Mouse (Mus musculus): Measurements from ENCODE around the gene Pcmt1.

Pcmt1 gene

GRCm38 (mm10) chr10:7589592-7590233 lies 91.2 kb downstream of the Pcmt1 start, which contains the start of gene Lrp11:
Gene Lrp11 (plus strand): TSS chr10:7589800.
- peak; percentile 92 for DNase-seq (ENCODE audit: low spot score)

DNA sequence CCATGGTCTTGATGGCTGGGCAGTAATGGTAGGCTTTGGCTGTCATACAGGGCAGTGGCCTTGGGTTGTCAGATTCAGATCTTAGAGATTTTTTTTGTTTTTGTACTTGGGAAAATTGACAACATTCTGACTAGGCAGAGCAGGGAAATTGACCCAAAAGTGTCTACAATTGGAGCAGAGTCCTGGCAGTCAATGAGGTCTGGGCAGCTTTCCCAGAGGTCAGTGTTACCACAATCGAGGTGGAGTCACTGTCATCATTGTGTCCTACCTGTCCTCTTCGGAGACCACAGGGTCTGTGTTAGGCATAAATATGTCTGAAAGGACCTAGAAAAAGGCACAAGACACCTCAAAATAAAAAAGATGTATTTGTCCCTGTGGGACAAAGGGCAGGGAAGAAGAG lies 94.2 kb downstream of the Pcmt1 start:
- DNase-seq (ENCODE audit: low spot score), result no peak

DNA sequence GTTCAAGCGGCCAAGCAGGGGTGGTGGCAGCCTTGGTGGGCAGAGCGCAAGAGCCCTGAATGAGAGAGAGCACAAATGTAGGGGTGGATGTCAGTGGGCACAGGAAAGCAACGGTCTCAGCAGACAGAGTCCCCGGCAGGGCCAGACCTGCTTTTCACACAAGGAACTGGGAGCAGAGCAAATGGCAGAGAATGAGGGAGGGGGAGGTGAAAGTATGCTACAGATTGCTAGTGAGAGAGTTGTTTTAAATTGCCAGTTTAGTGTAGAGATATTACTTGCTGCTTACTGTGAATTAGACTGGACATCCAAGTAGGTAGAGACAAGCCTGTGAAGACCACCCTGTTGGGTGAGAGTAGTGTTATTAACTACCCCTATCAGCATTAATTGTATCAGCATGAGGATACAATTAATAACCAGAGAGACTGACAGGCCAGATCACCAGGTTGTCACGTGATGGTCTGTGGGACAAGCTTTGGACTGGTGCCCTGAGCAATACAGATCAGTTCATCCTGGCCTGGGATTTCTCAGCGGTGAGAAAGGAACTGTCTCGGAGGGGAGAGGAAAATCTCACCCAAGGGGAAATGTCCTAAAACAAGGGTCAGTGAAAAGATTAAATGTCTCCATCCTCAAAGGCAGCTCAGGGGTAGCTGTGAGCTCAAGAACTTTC lies 97.9 kb downstream of the Pcmt1 start:
- DNase-seq (ENCODE audit: low spot score), result no peak

DNA sequence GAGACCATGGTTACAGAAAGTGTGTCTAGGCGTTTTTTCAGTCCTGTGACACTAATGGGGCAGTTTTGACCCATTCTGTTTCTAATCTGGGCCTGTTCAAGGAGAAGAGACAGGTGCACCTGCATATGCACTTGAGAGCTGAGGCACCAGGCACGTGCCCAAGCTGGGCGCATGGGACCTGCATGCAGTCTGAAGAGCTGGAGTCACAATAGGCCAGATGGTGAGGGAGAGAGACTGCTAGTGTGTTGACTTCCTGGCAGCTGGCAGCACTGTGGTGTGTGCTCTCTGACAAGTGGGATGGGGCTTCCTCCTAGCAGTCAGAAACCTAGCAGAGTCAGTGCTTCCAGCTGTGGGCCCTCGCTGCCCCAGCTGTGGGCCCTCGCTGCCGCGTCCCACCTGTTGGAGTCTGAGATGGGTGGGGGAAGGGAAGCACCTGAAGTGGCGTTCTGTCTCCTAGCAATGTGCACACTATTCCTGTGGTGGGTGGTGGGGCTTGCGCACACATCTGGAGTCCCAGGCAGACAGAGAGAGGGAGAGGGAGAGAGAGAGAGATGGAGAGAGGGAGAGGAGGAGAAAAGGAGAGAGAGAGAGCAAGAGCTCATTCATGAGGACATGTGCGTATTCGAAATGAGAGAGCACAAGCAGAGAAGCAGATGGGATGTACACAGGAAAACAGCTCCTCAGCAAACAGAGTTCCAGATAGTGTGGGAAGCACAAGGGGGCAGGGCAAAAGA lies 98.6 kb downstream of the Pcmt1 start:
- no peak for DNase-seq (ENCODE audit: low spot score)

DNA sequence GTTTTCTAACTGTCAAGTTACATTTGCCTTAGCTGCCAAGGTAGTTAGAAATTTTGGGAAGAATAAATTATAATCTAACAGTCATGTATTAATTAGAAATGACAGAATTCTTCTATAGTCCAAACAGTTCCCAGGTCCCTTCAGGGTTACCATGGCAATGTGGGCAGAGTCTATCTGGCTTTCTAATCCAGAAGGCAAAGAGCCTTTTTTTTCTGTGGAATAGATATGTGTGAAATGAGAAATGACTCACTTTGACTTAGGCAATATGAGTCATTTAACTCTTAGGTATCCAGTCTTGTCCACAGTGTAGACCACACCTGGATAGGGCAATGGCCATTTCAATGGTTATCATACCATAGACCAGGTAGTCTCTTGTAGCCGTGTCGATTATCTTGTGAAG lies 99.5 kb downstream of the Pcmt1 start:
- no peak for DNase-seq (ENCODE audit: low spot score)
